Mouse (Mus musculus) stomach, postnatal 0 days (tissue): Measurements from ENCODE around the gene Trub1.

Experiments used
- CTCF ChIP-seq: IDR thresholded peaks from 2 replicates; pipeline ENCODE4 v1.5.1; 2016; ENCODE audit warnings: antibody characterized with exemption, low read depth, mild to moderate bottlenecking, moderate library complexity
- EP300 ChIP-seq: optimal IDR thresholded peaks from 2 replicates; pipeline ENCODE3; 2016; ENCODE audit warnings: antibody characterized with exemption

DNA sequence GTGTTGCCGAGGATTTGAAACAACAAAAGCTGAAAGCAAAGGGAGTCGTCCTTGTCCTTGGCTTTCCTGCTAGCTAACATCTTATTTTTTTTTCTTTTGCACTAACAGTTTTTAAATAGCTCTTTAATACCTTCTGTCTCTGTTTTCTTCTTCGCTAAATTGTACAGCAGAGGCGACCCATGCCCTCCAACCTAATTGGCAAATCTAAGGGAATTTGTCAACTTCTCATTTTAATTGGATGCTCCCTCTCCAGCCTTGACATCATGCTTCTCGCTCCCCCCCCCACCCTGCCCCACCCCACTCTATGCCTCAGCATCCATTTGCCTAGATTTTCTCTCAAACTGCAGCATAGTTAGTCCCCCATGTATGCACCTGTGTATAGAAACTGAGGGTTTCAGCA, 83.8 kb downstream of the Trub1 start:
- TF ChIP-seq CTCF (no peak), EP300 (no peak)
